Mouse (Mus musculus): ENCODE measurements around the gene Ttc7.

- no peak for TF ChIP-seq CTCF (IDR thresholded peaks at IDR 0.05; ENCODE audit: borderline replicate concordance, insufficient read depth, low read depth, low read length)
- no peak for TF ChIP-seq POLR2A (IDR thresholded peaks at IDR 0.05; ENCODE audit: borderline replicate concordance, insufficient read depth, low read length)
Observed at GRCm38 (mm10) chr17:87377536-87377935, 94.8 kb downstream of the Ttc7 start.

Measured in cerebellum, adult 2 months (tissue).